Mouse (Mus musculus) liver, adult 2 months (tissue): Measurements from ENCODE around the gene Gpr62. TPM values are rescaled to one million over a fixed set of nuclear protein-coding genes. Genes with fewer than 3 reads are reported as not detected.

ENCODE experiments used
- DNase-seq: peaks from one replicate; pipeline ENCODE4 v3.0.0-alpha.2; 2011; ENCODE audit warnings: low read depth, low spot score; ENCODE audit errors: extremely low read depth
- H3K27ac ChIP-seq: fragments of 200-500 bp; replicated peaks from 2 replicates; pipeline ENCODE4 v1.5.1; 2012; ENCODE audit warnings: low read depth, mild to moderate bottlenecking, control low read depth, inconsistent platforms, low read length; ENCODE audit not compliant: insufficient read depth
- H3K27me3 ChIP-seq: fragments of 200-500 bp; 2 replicates; pipeline ENCODE4 v1.6.1; 2012; ENCODE audit warnings: mild to moderate bottlenecking, moderate library complexity, low read length, inconsistent platforms; ENCODE audit not compliant: control insufficient read depth, insufficient read depth
- H3K36me3 ChIP-seq: fragments of 200-500 bp; 2 replicates; pipeline ENCODE4 v1.6.1; 2012; ENCODE audit warnings: low read length, inconsistent platforms; ENCODE audit not compliant: control insufficient read depth, insufficient read depth
- H3K4me1 ChIP-seq: fragments of 200-500 bp; 2 replicates; pipeline ENCODE4 v1.6.1; 2011; ENCODE audit warnings: low read length; ENCODE audit not compliant: control insufficient read depth, insufficient read depth
- H3K4me3 ChIP-seq: fragments of 200-500 bp; 2 replicates; pipeline ENCODE4 v1.5.1; 2011; ENCODE audit warnings: low read depth, mild to moderate bottlenecking, control low read depth, low read length, moderate library complexity; ENCODE audit not compliant: insufficient read depth
- H3K79me2 ChIP-seq: fragments of 200-500 bp; 2 replicates; pipeline ENCODE4 v1.6.1; 2012; ENCODE audit warnings: inconsistent platforms, mild to moderate bottlenecking, low read length, moderate library complexity; ENCODE audit not compliant: control insufficient read depth, insufficient read depth
- H3K9ac ChIP-seq: fragments of 200-500 bp; 2 replicates; pipeline ENCODE4 v1.6.1; 2012; ENCODE audit warnings: low read depth, mild to moderate bottlenecking, control low read depth, inconsistent platforms, low read length
- CTCF ChIP-seq: fragments of 200-500 bp; IDR thresholded peaks from 2 replicates; pipeline ENCODE4 v1.5.1; 2011; ENCODE audit warnings: low read depth, low read length, control low read depth
- POLR2A ChIP-seq: fragments of 200-500 bp; IDR thresholded peaks from 2 replicates; pipeline ENCODE4 v1.6.1; 2011; ENCODE audit warnings: low read length, control low read depth; ENCODE audit not compliant: insufficient read depth; ENCODE audit errors: extremely low read depth
- WGBS: fragments of 180-500 bp; shearing (Covaris S2); methylation state at CpG from one replicate; pipeline ENCODE4 v1.1.7; 2018; 5-methylcytosine and 5-hydroxymethylcytosine counted together
- polyA plus RNA-seq: library from polyadenylated mRNA; depleted of rRNA; stranded (reverse); fragments of >200 nt; gene quantifications from 2 replicates; pipeline ENCODE4 v1.2.3, GENCODE M21; 2012
- total RNA-seq: library from RNA; depleted of rRNA; stranded (reverse); fragments of >200 nt; gene quantifications from 2 replicates; pipeline ENCODE4 v1.2.3, GENCODE M21; 2014

The Gpr62 gene
- total and polyA plus RNA-seq, 2 experiments, result not detected

GRCm38 (mm10) chr9:106457163-106457559, 8.6 kb downstream of the Gpr62 start:
- Histone ChIP-seq H3K27me3 (no peaks in the 10 kb centered on the region), H3K27ac (no peak overlapping the region), H3K4me1 (peaks cover 8% of the 10 kb centered on the region; the same call in 1 of the 2 replicates), H3K36me3 (peaks cover 2% of the 10 kb centered on the region; the same call in 1 of the 2 replicates), H3K9ac (no peak overlapping the region), H3K4me3 (no peak overlapping the region), H3K79me2 (no peaks in the 10 kb centered on the region)
- no peak for DNase-seq
- no peak for TF ChIP-seq CTCF
- TF ChIP-seq POLR2A, result no peak
- WGBS, result 87% methylated on average over 9 of the region's 9 CpGs

- Histone ChIP-seq H3K9ac (no peak overlapping the region), H3K4me1 (peaks cover 12% of the 10 kb centered on the region), H3K36me3 (peaks cover 5% of the 10 kb centered on the region; the same call in 1 of the 2 replicates), H3K79me2 (no peaks in the 10 kb centered on the region), H3K27me3 (no peaks in the 10 kb centered on the region), H3K4me3 (no peak overlapping the region), H3K27ac (no peak overlapping the region)
- DNase-seq, result no peak
- TF ChIP-seq POLR2A, result no peak
- TF ChIP-seq CTCF, result no peak
- WGBS, result 84% methylated on average over 15 of the region's 15 CpGs
These were observed 9.2 kb downstream of the Gpr62 start for GRCm38 (mm10) chr9:106456325-106457162.

GRCm38 (mm10) chr9:106454888-106455681, 10.7 kb downstream of the Gpr62 start:
- Histone ChIP-seq H3K4me1 (peaks cover 21% of the 10 kb centered on the region), H3K79me2 (peaks cover 8% of the 10 kb centered on the region; the same call in 1 of the 2 replicates), H3K4me3 (no peak overlapping the region), H3K27ac (no peak overlapping the region), H3K9ac (no peak overlapping the region), H3K36me3 (peaks cover 7% of the 10 kb centered on the region; the same call in 1 of the 2 replicates), H3K27me3 (no peaks in the 10 kb centered on the region)
- no peak for DNase-seq
- WGBS, result 86% methylated on average over 17 of the region's 17 CpGs
- TF ChIP-seq POLR2A (no peak), CTCF (no peak)

GRCm38 (mm10) chr9:106454071-106454761, 11.5 kb downstream of the Gpr62 start:
- peak overlapping the region; percentile 86 for H3K9ac ChIP-seq
- peaks cover 11% of the 10 kb centered on the region; the same call in 1 of the 2 replicates for H3K79me2 ChIP-seq
- TF ChIP-seq CTCF, result no peak
- no peaks in the 10 kb centered on the region for H3K27me3 ChIP-seq
- no peak for DNase-seq
- H3K36me3 ChIP-seq, result peaks cover 7% of the 10 kb centered on the region; the same call in 1 of the 2 replicates
- peaks cover 25% of the 10 kb centered on the region for H3K4me1 ChIP-seq
- WGBS, result 28% methylated on average over 20 of the region's 20 CpGs
- H3K4me3 ChIP-seq, result peak overlapping the region; percentile 72; the same call in 1 of the 2 replicates
- no peak overlapping the region for H3K27ac ChIP-seq

GRCm38 (mm10) chr9:106453271-106454070, 12.3 kb downstream of the Gpr62 start, which contains the start of gene Pcbp4:
Gene Pcbp4 (plus strand): TSS chr9:106453291.
- Histone ChIP-seq H3K36me3 (peaks cover 7% of the 10 kb centered on the region; the same call in 1 of the 2 replicates), H3K9ac (peak within 1 kb of the TSS; percentile 86), H3K27me3 (no peaks in the 10 kb centered on the region), H3K4me1 (peaks cover 25% of the 10 kb centered on the region), H3K79me2 (peaks cover 11% of the 10 kb centered on the region; the same call in 1 of the 2 replicates), H3K4me3 (peak within 1 kb of the TSS; percentile 72), H3K27ac (peak within 1 kb of the TSS; percentile 93)
- TF ChIP-seq POLR2A (0 out of 2 replicates have a peak, but pooled peaks have one; percentile 23), CTCF (no peak)
- peak; percentile 88 for DNase-seq
- WGBS, result under 1% methylated on average over 72 of the region's 74 CpGs
